8 mouse cellular contexts compared by ENCODE assay signal in the genomic region with DNA sequence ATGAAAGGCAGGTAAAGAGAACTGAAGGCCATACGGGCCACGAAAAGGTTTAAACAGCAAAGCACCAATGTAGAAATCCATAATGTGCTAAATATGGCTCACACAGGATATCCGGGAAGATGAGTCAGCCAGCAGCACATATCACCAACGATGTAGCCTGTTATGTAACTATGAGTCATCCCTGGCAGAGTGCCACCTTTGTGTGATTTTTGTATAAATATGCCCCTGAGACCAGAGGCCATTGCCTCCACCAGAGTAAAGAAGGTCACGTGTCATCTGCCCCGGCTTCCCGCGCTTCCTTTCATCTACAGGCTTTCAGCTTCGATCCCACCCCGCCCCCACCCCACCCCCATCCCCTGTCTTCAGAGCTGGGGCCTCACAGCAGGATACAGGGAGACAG.
DNase-seq lines count a peak whose midpoint lies in the region; ATAC-seq lines count a peak whose summit lies in the region.

No protein-coding gene starts in this region.

- no peaks in the 10 kb centered on the region for H3K4me1 ChIP-seq in hindbrain, embryonic 16.5 days (ENCODE audit: control insufficient read depth, insufficient read depth, low read depth, low read length)

- DNase-seq in Muller cell, postnatal 12 days (ENCODE audit: inconsistent ontology term) = peak; percentile 91
- peak; percentile 24 for DNase-seq in c-Kit-positive CD71-positive TER-119-negative erythroid progenitor cells, embryonic 14.5 days (ENCODE audit: low read depth)
- peak; percentile 76 for DNase-seq in gastrocnemius, adult 18-20 months (ENCODE audit: low spot score)
- peak; percentile 8 to 11 for DNase-seq in layer of hippocampus, postnatal 36 days
- DNase-seq in lung, postnatal 25 days (ENCODE audit: low spot score) = peak; percentile 92
- DNase-seq in right cerebral cortex, adult 2 months (ENCODE audit: low spot score in 2 of 2) = peak; percentile 67 to 74
- peak; percentile 44 to 69 for DNase-seq in urinary bladder, postnatal 4 days (ENCODE audit: low spot score in 2 of 2)

- H3K27ac ChIP-seq in hindbrain, embryonic 16.5 days (ENCODE audit: low read depth, low read length) = no peak overlapping the region

- no peak overlapping the region for H3K9ac ChIP-seq in hindbrain, embryonic 16.5 days (ENCODE audit: low read depth, low read length)

- H3K9me3 ChIP-seq in hindbrain, embryonic 16.5 days (ENCODE audit: control insufficient read depth, low read length) = no peaks in the 10 kb centered on the region

- WGBS in hindbrain, embryonic 16.5 days = 34% methylated on average over 10 of the region's 10 CpGs

- H3K4me3 ChIP-seq in hindbrain, embryonic 16.5 days (ENCODE audit: low read length) = no peak overlapping the region

- no peaks in the 10 kb centered on the region for H3K36me3 ChIP-seq in hindbrain, embryonic 16.5 days (ENCODE audit: control insufficient read depth, insufficient read depth, low read length)

- 0 out of 2 replicates have a peak, but pooled peaks have one; percentile 30 for ATAC-seq in hindbrain, embryonic 16.5 days

- no peak overlapping the region for H3K4me2 ChIP-seq in hindbrain, embryonic 16.5 days (ENCODE audit: low read length)

- no peaks in the 10 kb centered on the region for H3K27me3 ChIP-seq in hindbrain, embryonic 16.5 days (replicated peaks; ENCODE audit: control insufficient read depth, insufficient read depth, low read length)

Comparison
In these comparisons a context has a peak if more than half of its experiments do, and no peak if none do; other contexts are left out.
1. DNase-seq: peak in every context shown above with its lines; median percentile 92 in lung, postnatal 25 days; 91 in Muller cell, postnatal 12 days; 76 in gastrocnemius, adult 18-20 months; 70 in right cerebral cortex, adult 2 months; 56 in urinary bladder, postnatal 4 days; 24 in c-Kit-positive CD71-positive TER-119-negative erythroid progenitor cells, embryonic 14.5 days; 10 in layer of hippocampus, postnatal 36 days.